Mouse (Mus musculus) limb, embryonic 11.5 days (tissue): Measurements from ENCODE around the gene Gm9821. TPM values are rescaled to one million over a fixed set of nuclear protein-coding genes. Genes with fewer than 3 reads are reported as not detected.

Experiments
- ATAC-seq: fragments of 200-750 bp; cut with Nextera tagmentation; 2 replicates; pipeline ENCODE4 v1.8.0; 2017; ENCODE audit warnings: low read depth; ENCODE audit not compliant: insufficient number of reproducible peaks, low FRiP score, low TSS enrichment
- DNase-seq: peaks from one replicate; pipeline ENCODE4 v3.0.0-alpha.2; 2015; ENCODE audit warnings: low spot score
- H3K27ac ChIP-seq: fragments of 300-500 bp; sonication (generic); replicated peaks from 2 replicates; pipeline ENCODE4 v1.5.1; 2014; ENCODE audit warnings: low read depth, mild to moderate bottlenecking, low read length
- H3K27me3 ChIP-seq: fragments of 300-500 bp; sonication (generic); 2 replicates; pipeline ENCODE4 v1.6.1; 2014; ENCODE audit warnings: mild to moderate bottlenecking, low read length, mixed read lengths; ENCODE audit not compliant: control insufficient read depth, insufficient read depth
- H3K36me3 ChIP-seq: fragments of 300-500 bp; sonication (generic); 2 replicates; pipeline ENCODE4 v1.6.1; 2014; ENCODE audit warnings: mild to moderate bottlenecking, low read length, moderate library complexity, mixed read lengths; ENCODE audit not compliant: control insufficient read depth, insufficient read depth
- H3K4me1 ChIP-seq: fragments of 300-500 bp; sonication (generic); 2 replicates; pipeline ENCODE4 v1.6.1; 2014; ENCODE audit warnings: low read length, mixed read lengths; ENCODE audit not compliant: control insufficient read depth, insufficient read depth
- H3K4me2 ChIP-seq: fragments of 300-500 bp; sonication (generic); 2 replicates; pipeline ENCODE4 v1.6.1; 2014; ENCODE audit warnings: low read depth, mild to moderate bottlenecking, moderate library complexity; ENCODE audit not compliant: severe bottlenecking
- H3K4me3 ChIP-seq: fragments of 300-500 bp; sonication (generic); 2 replicates; pipeline ENCODE4 v1.5.1; 2014; ENCODE audit warnings: low read depth, low read length
- H3K9ac ChIP-seq: fragments of 300-500 bp; sonication (generic); 2 replicates; pipeline ENCODE4 v1.6.1; 2014; ENCODE audit warnings: mild to moderate bottlenecking, low read length
- H3K9me3 ChIP-seq: fragments of 300-500 bp; sonication (generic); 2 replicates; pipeline ENCODE4 v1.6.1; 2016; ENCODE audit warnings: low read length; ENCODE audit not compliant: control insufficient read depth
- WGBS: fragments of 180-500 bp; shearing (Covaris S2); extraction: QIAGEN DNeasy Blood & Tissue Kit; methylation state at CpG from one replicate; pipeline ENCODE4 v1.1.7; 2014; 5-methylcytosine and 5-hydroxymethylcytosine counted together
- microRNA-seq: library from miRNA; unstranded; fragments of <30 nt; microRNA quantifications from one replicate; pipeline ENCODE4, GENCODE M21; 2016
- polyA plus RNA-seq: library from polyadenylated mRNA; unstranded; fragments of >200 nt; fragmentation: Nextera tagmentation; extraction: Ambion mirVana; gene quantifications from 2 replicates; pipeline ENCODE4 v1.2.1, GENCODE M21; 2014

The Gm9821 gene
- polyA plus RNA-seq, 1 experiment from 2014 or later, result 0.32 TPM

DNA sequence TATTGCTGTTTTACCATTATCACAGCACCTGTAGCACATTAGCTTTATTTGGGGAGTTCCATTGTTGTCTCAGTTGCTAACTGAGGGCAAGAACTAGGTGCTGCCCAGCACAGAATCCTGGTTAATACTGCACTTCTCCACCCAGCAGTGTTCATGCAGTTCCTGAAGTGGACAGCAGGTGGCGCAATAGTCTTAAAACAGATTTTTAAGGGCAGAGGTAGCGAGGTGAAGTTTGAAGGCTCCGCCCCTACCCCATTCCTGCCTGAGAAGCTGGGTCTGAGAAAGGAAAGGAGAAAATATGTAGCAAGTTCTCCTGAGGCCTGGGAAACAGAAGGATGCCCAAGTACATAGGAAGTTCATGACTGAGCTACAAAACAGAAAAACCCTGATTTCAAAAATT, 42.0 kb downstream of the Gm9821 start:
- peak; percentile 94 for DNase-seq
- no peaks in the 10 kb centered on the region for H3K36me3 ChIP-seq
- 0% methylated on average over 3 of the region's 3 CpGs for WGBS

DNA sequence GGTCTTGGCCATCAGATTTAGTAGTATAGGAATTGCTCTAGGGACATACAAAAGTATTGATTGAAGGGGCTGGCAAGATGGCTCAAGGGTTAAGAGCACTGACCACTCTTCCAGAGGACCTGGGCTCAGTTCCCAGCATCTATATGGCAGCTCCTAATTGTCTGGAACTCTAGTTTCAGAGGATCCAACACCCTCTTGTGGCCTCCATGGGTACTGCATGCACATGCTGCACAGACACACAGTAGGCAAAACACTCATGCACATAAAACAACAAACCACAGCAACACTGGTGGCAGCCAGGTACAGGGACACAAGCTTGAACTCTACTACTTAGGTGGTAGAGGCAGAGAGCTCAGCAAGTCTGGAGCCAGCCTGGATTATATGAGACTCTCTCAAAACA, 44.2 kb downstream of the Gm9821 start:
- no peaks in the 10 kb centered on the region for H3K27me3 ChIP-seq
- H3K4me2 ChIP-seq, result no peak overlapping the region
- no peak overlapping the region for H3K4me3 ChIP-seq
- H3K9ac ChIP-seq, result no peak overlapping the region
- no peaks in the 10 kb centered on the region for H3K9me3 ChIP-seq
- ATAC-seq (no peak), DNase-seq (no peak)
- no peaks in the 10 kb centered on the region for H3K4me1 ChIP-seq
- H3K27ac ChIP-seq, result no peak overlapping the region
- no peaks in the 10 kb centered on the region for H3K36me3 ChIP-seq

More for the DNA sequence above, 42.0 kb downstream of the Gm9821 start:
- H3K4me3 ChIP-seq, result no peak overlapping the region
- peaks cover 4% of the 10 kb centered on the region; the same call in 1 of the 2 replicates for H3K4me1 ChIP-seq
- no peak for ATAC-seq
- no peak overlapping the region for H3K9ac ChIP-seq
- no peaks in the 10 kb centered on the region for H3K27me3 ChIP-seq
- no peak overlapping the region for H3K27ac ChIP-seq
- no peak overlapping the region for H3K4me2 ChIP-seq
- H3K9me3 ChIP-seq, result no peaks in the 10 kb centered on the region

DNA sequence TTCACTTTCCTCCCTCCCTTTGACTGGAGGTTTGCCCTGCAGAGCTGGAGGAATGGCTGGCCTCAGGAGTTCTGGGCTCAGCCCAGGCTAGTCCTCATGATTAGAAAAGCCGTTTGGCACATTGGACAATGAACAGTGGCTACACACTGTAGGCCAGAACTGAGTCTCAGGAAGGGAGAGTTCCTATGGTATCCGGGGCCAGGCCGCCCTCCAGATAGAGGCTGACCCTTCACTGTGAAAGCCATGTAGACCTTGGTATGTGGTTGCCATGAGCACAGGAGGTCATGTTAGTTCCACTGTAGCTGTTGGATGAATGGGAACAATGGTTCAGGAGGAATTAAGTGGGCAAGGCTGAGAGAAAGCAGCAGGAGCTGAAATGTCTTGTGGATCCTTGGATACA, 47.9 kb downstream of the Gm9821 start:
- H3K4me3 ChIP-seq, result no peak overlapping the region
- H3K9me3 ChIP-seq, result no peaks in the 10 kb centered on the region
- WGBS, result 91% methylated on average over 3 of the region's 3 CpGs
- H3K4me2 ChIP-seq, result no peak overlapping the region
- H3K9ac ChIP-seq, result no peak overlapping the region
- ATAC-seq (no peak), DNase-seq (no peak)
- H3K36me3 ChIP-seq, result no peaks in the 10 kb centered on the region
- no peak overlapping the region for H3K27ac ChIP-seq
- no peaks in the 10 kb centered on the region for H3K27me3 ChIP-seq
- no peaks in the 10 kb centered on the region for H3K4me1 ChIP-seq

DNA sequence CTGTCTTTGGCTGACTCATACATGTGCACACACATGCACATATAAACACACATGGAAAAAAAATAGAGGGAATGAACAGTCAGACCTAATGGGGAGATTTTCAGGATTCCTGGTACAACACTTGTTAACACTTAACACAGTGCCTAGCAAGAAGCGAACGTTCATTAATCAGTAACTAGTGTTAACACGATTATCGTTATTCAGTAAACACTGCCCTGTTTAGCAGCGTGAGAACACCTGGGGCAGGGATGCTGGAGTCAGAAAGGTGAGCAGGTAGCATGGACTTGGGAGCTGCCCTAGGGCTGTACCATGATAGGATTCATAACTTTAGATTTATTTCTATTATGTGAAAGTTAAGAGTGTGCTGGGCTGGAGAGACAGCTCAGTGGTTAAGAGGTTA, 50.5 kb downstream of the Gm9821 start:
- WGBS, result 85% methylated on average over 5 of the region's 5 CpGs
- Histone ChIP-seq H3K4me2 (no peak overlapping the region), H3K4me3 (no peak overlapping the region), H3K9me3 (no peaks in the 10 kb centered on the region), H3K4me1 (no peaks in the 10 kb centered on the region), H3K9ac (no peak overlapping the region), H3K27ac (no peak overlapping the region), H3K36me3 (no peaks in the 10 kb centered on the region), H3K27me3 (no peaks in the 10 kb centered on the region)
- ATAC-seq (no peak), DNase-seq (no peak)

Small RNA genes lying within 50 kb of the gene (microRNA-seq; reads per million reads assigned to microRNA genes)
- gene Mir6999, result not detected

Other genes starting within 250 kb of the Gm9821 start
- 30.5 and 31.1 TPM in 2 replicates for gene Atg13, start 235.1 kb upstream of the Gm9821 start, polyA plus RNA-seq
- gene Harbi1, start 234.9 kb upstream of the Gm9821 start, polyA plus RNA-seq, result 18.9 and 20.7 TPM in 2 replicates
- 18.6 and 21.1 TPM in 2 replicates for gene Ambra1, start 215.6 kb upstream of the Gm9821 start, polyA plus RNA-seq
- gene Chrm4, start 18.5 kb upstream of the Gm9821 start, polyA plus RNA-seq, result 0.53 and 0.68 TPM in 2 replicates
- gene Mdk, start 13.4 kb upstream of the Gm9821 start, polyA plus RNA-seq, result 2,345 and 2,452 TPM in 2 replicates
- gene Dgkz, start 30.2 kb downstream of the Gm9821 start, polyA plus RNA-seq, result 36.9 and 37.6 TPM in 2 replicates
- gene Creb3l1, start 78.8 kb downstream of the Gm9821 start, polyA plus RNA-seq, result 0.85 and 1.3 TPM in 2 replicates
- 38.3 and 38.7 TPM in 2 replicates for gene Phf21a, start 147.4 kb downstream of the Gm9821 start, polyA plus RNA-seq